Mouse (Mus musculus): Measurements from ENCODE around the gene Cyfip2.

DNA sequence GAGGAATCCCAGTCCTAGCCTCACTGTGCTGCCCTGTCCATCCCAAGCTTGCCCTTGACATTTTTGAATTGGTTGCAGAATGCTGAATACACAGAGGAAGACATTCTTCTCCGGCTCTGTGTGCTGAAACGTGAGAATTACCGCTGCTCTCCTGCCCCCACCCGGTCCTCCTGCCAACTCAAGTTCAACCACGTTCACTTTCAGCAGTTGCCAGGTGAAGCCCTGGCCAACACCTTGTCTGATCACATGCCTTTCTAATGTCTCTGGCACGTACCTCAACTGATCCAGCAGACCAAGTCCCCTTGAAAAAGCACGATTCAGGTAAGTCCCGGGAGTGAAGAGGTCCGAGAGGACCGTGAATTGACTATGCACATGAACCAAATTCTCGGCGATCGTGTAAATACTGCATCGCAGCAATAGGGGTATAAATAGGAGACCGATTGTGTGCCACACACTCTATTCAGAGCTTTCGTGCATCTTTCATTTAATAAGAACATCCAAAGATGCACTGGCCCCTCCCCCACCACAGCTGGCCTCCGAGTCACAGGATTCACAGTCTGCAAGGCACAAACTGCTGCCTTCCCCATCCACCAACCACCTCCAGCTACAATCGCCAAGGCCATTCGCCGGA lies 3.4 kb downstream of the Cyfip2 start:
- TF ChIP-seq EP300 (IDR thresholded peaks at IDR 0.05; ENCODE audit: low read depth) (no peak), CTCF (IDR thresholded peaks at IDR 0.05; ENCODE audit: low read depth) (no peak)
